In the genomic region with DNA sequence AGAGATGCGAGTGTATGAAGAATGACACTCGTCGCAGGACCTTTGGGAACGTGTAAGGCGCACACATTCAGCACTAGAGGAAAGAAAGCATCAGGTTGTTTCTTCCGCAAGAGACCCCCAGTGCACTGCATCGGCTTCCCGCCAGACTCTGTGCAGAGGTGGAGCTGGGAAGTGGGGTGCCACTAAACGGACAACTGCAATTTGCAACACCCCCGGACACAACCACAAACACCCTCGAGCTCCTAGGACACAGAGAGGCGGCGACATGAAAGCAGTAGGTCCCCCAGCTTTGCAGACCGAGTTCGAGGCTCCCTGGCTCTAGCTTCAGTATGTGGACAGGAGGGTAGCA, we compare ENCODE assay signal across 8 mouse cellular contexts. TPM values are rescaled to one million over a fixed set of nuclear protein-coding genes. Genes with fewer than 3 reads are reported as not detected.
DNase-seq lines count a peak whose midpoint lies in the region; ATAC-seq and TF ChIP-seq lines count a peak whose summit lies in the region.

No protein-coding gene starts in this region.

- ATAC-seq in lung, embryonic 14.5 days (ENCODE audit: insufficient read depth) = no peak
- no peak for ATAC-seq in limb, embryonic 12.5 days (ENCODE audit: insufficient number of reproducible peaks, insufficient read depth, low FRiP score, low TSS enrichment, low read depth)
- no peak for ATAC-seq in neural tube, embryonic 15.5 days (ENCODE audit: low FRiP score)

- no peak for TF ChIP-seq CTCF in lung, embryonic 14.5 days (IDR thresholded peaks at IDR 0.05; ENCODE audit: low read depth)

- H3K9ac ChIP-seq in lung, embryonic 14.5 days = peak overlapping the region; percentile 20; the same call in 1 of the 2 replicates
- H3K9ac ChIP-seq in limb, embryonic 12.5 days (replicated peaks) = no peak overlapping the region
- H3K9ac ChIP-seq in neural tube, embryonic 15.5 days (replicated peaks) = no peak overlapping the region

- DNase-seq in lung, embryonic 14.5 days = peak; percentile 42
- DNase-seq in lung, postnatal 14 days = no peak
- DNase-seq in forebrain, embryonic 10.5 days (ENCODE audit: extremely low spot score, low spot score) = no peak
- no peak for DNase-seq in ovary, postnatal 36 days (ENCODE audit: low spot score)
- DNase-seq in thymus, postnatal 36 days = no peak
- no peak for DNase-seq in Muller cell, postnatal 12 days (ENCODE audit: inconsistent ontology term)

- H3K4me3 ChIP-seq in lung, embryonic 14.5 days (ENCODE audit: low read depth, low read length) = peak overlapping the region; percentile 40
- peak overlapping the region; percentile 47 for H3K4me3 ChIP-seq in forebrain, embryonic 10.5 days
- H3K4me3 ChIP-seq in limb, embryonic 12.5 days (replicated peaks) = peak overlapping the region; percentile 39
- H3K4me3 ChIP-seq in neural tube, embryonic 15.5 days (replicated peaks) = peak overlapping the region; percentile 29

- WGBS in lung, embryonic 14.5 days = 5% methylated on average over 15 of the region's 15 CpGs
- 5% methylated on average over 15 of the region's 15 CpGs for WGBS in forebrain, embryonic 10.5 days
- WGBS in limb, embryonic 12.5 days = 2% methylated on average over 15 of the region's 15 CpGs
- WGBS in neural tube, embryonic 15.5 days = 4% methylated on average over 15 of the region's 15 CpGs

- H3K36me3 ChIP-seq in lung, embryonic 14.5 days (ENCODE audit: insufficient read depth) = no peaks in the 10 kb centered on the region
- no peaks in the 10 kb centered on the region for H3K36me3 ChIP-seq in forebrain, embryonic 10.5 days (replicated peaks)
- no peaks in the 10 kb centered on the region for H3K36me3 ChIP-seq in limb, embryonic 12.5 days
- H3K36me3 ChIP-seq in neural tube, embryonic 15.5 days = no peaks in the 10 kb centered on the region

- peaks cover 12% of the 10 kb centered on the region; the same call in 1 of the 2 replicates for H3K4me1 ChIP-seq in lung, embryonic 14.5 days (ENCODE audit: insufficient read depth)
- peaks cover 14% of the 10 kb centered on the region for H3K4me1 ChIP-seq in forebrain, embryonic 10.5 days
- peaks cover 17% of the 10 kb centered on the region for H3K4me1 ChIP-seq in limb, embryonic 12.5 days (replicated peaks)
- H3K4me1 ChIP-seq in neural tube, embryonic 15.5 days = peaks cover 13% of the 10 kb centered on the region

- no peak overlapping the region for H3K27ac ChIP-seq in lung, embryonic 14.5 days (ENCODE audit: low read depth)
- no peak overlapping the region for H3K27ac ChIP-seq in forebrain, embryonic 10.5 days
- no peak overlapping the region for H3K27ac ChIP-seq in limb, embryonic 12.5 days
- H3K27ac ChIP-seq in neural tube, embryonic 15.5 days (replicated peaks) = no peak overlapping the region

- H3K4me2 ChIP-seq in lung, embryonic 14.5 days = peak overlapping the region; percentile 69
- H3K4me2 ChIP-seq in limb, embryonic 12.5 days = peak overlapping the region; percentile 61
- peak overlapping the region; percentile 51 for H3K4me2 ChIP-seq in neural tube, embryonic 15.5 days

- H3K9me3 ChIP-seq in lung, embryonic 14.5 days (ENCODE audit: low read depth, low read length) = no peaks in the 10 kb centered on the region
- no peaks in the 10 kb centered on the region for H3K9me3 ChIP-seq in forebrain, embryonic 10.5 days
- H3K9me3 ChIP-seq in limb, embryonic 12.5 days = no peaks in the 10 kb centered on the region
- H3K9me3 ChIP-seq in neural tube, embryonic 15.5 days (replicated peaks) = no peaks in the 10 kb centered on the region

- H3K27me3 ChIP-seq in lung, embryonic 14.5 days (ENCODE audit: insufficient read depth, low read length) = peaks cover 26% of the 10 kb centered on the region
- H3K27me3 ChIP-seq in forebrain, embryonic 10.5 days (ENCODE audit: poor library complexity, severe bottlenecking) = peaks cover 66% of the 10 kb centered on the region
- peaks cover 65% of the 10 kb centered on the region for H3K27me3 ChIP-seq in limb, embryonic 12.5 days
- H3K27me3 ChIP-seq in neural tube, embryonic 15.5 days (replicated peaks) = peaks cover 46% of the 10 kb centered on the region

RNA-seq across cellular contexts. Expression of a gene that starts 0.3 kb away (rescaled TPM):
- polyA plus RNA-seq in lung, embryonic 14.5 days (2014; fragmentation: Nextera tagmentation; extraction: Ambion mirVana) = 7.4 and 7.6 TPM in 2 replicates
- polyA plus RNA-seq in forebrain, embryonic 10.5 days (2016; fragmentation: Nextera tagmentation; extraction: Ambion mirVana) = 1.2 and 1.6 TPM in 2 replicates
- polyA plus RNA-seq in limb, embryonic 12.5 days (2016; fragmentation: Nextera tagmentation; extraction: Ambion mirVana) = 1.3 and 1.5 TPM in 2 replicates
- 0.75 and 12.6 TPM in 2 replicates for polyA plus RNA-seq in neural tube, embryonic 15.5 days (2015; fragmentation: Nextera tagmentation; extraction: Ambion mirVana)

RNA-seq across cellular contexts. Expression of a gene that starts 38.2 kb away (rescaled TPM):
- polyA plus RNA-seq in lung, embryonic 14.5 days (2014; fragmentation: Nextera tagmentation; extraction: Ambion mirVana) = 1.9 and 2.1 TPM in 2 replicates
- polyA plus RNA-seq in forebrain, embryonic 10.5 days (2016; fragmentation: Nextera tagmentation; extraction: Ambion mirVana) = 1.4 TPM in 2 replicates
- polyA plus RNA-seq in limb, embryonic 12.5 days (2016; fragmentation: Nextera tagmentation; extraction: Ambion mirVana) = 1.0 and 1.4 TPM in 2 replicates
- polyA plus RNA-seq in neural tube, embryonic 15.5 days (2015; fragmentation: Nextera tagmentation; extraction: Ambion mirVana) = 0.47 and 3.3 TPM in 2 replicates

RNA-seq across cellular contexts. Expression of a gene that starts 58.1 kb away (rescaled TPM):
- polyA plus RNA-seq in lung, embryonic 14.5 days (2014; fragmentation: Nextera tagmentation; extraction: Ambion mirVana) = 3.2 and 3.5 TPM in 2 replicates
- polyA plus RNA-seq in forebrain, embryonic 10.5 days (2016; fragmentation: Nextera tagmentation; extraction: Ambion mirVana) = 4.6 and 5.4 TPM in 2 replicates
- polyA plus RNA-seq in limb, embryonic 12.5 days (2016; fragmentation: Nextera tagmentation; extraction: Ambion mirVana) = 9.3 and 9.7 TPM in 2 replicates
- 30.9 and 34.7 TPM in 2 replicates for polyA plus RNA-seq in neural tube, embryonic 15.5 days (2015; fragmentation: Nextera tagmentation; extraction: Ambion mirVana)
